Mouse (Mus musculus) hematopoietic multipotent progenitor cell, adult 10-12 weeks (in vitro differentiated cells): ENCODE results near the gene Reps1. TPM values are rescaled to one million over a fixed set of nuclear protein-coding genes. Genes with fewer than 3 reads are reported as not detected.

Experiments
- polyA plus RNA-seq: library from polyadenylated mRNA; stranded (reverse); fragments of >175 nt; gene quantifications from 2 replicates; pipeline ENCODE4 v1.2.3, GENCODE M21; 2012; ENCODE audit warnings: low replicate concordance

Gene Reps1
- 13.0 and 34.4 TPM in 2 replicates for polyA plus RNA-seq

GRCm38 (mm10) chr10:18055696-18056390 lies at the start of gene Reps1:
Reps1 (plus strand) TSS chr10:18055861.

GRCm38 (mm10) chr10:18022741-18023347 lies 32.8 kb upstream of the Reps1 start, which contains the start of gene Abracl:
Abracl (minus strand) TSS chr10:18023288.

Other genes with a start within 250 kb of the Reps1 start
- gene Heca, start 107.8 kb upstream of the Reps1 start, polyA plus RNA-seq, result 29.5 and 47.1 TPM in 2 replicates
- gene Abracl, start 32.6 kb upstream of the Reps1 start, polyA plus RNA-seq, result 35.5 and 62.0 TPM in 2 replicates
- not detected in 2 replicates for gene Ect2l, start 155.0 kb downstream of the Reps1 start, polyA plus RNA-seq
- 1.9 and 3.5 TPM in 2 replicates for gene Ccdc28a, start 179.1 kb downstream of the Reps1 start, polyA plus RNA-seq